Mouse (Mus musculus) testis, postnatal 10 days (tissue): ENCODE results near the gene Golph3l.
"Not testable (repeated sequence)": the region's sequence is repeated elsewhere in the genome, so short reads cannot be mapped to it uniquely, and the experiment has no call there.

ENCODE experiments used
- DNase-seq: peaks from one replicate; pipeline ENCODE4 v3.0.0; 2021; ENCODE audit warnings: low spot score

The Golph3l gene

GRCm38 (mm10) chr3:95588604-95589086 lies at the start of gene Golph3l:
Golph3l (plus strand) TSS chr3:95588934.
- peak; percentile 89 for DNase-seq

- DNase-seq = no peak
Measured at GRCm38 (mm10) chr3:95538936-95539335, 49.8 kb upstream of the Golph3l start.

GRCm38 (mm10) chr3:95539837-95540236 lies 48.9 kb upstream of the Golph3l start:
- DNase-seq = no peak

GRCm38 (mm10) chr3:95541186-95541585 lies 47.5 kb upstream of the Golph3l start:
- DNase-seq = not testable (repeated sequence)

- DNase-seq = no peak
Measured at GRCm38 (mm10) chr3:95542171-95542570, 46.6 kb upstream of the Golph3l start.

GRCm38 (mm10) chr3:95542981-95543380 lies 45.8 kb upstream of the Golph3l start:
- DNase-seq = no peak

- no peak for DNase-seq
Measured at GRCm38 (mm10) chr3:95550176-95550575, 38.6 kb upstream of the Golph3l start.

- DNase-seq = no peak
Measured at GRCm38 (mm10) chr3:95553986-95554385, 34.7 kb upstream of the Golph3l start.

- peak; percentile 50 for DNase-seq
Measured at GRCm38 (mm10) chr3:95559437-95559836, 29.3 kb upstream of the Golph3l start, which contains the start of gene Hormad1. Hormad1 (plus strand) TSS chr3:95559677.

GRCm38 (mm10) chr3:95560738-95561137 lies 28.0 kb upstream of the Golph3l start:
- no peak for DNase-seq

GRCm38 (mm10) chr3:95561826-95562225 lies 26.9 kb upstream of the Golph3l start:
- DNase-seq = no peak

GRCm38 (mm10) chr3:95569585-95569984 lies 19.1 kb upstream of the Golph3l start:
- no peak for DNase-seq

GRCm38 (mm10) chr3:95587754-95588603 lies 755 bp upstream of the Golph3l start:
- DNase-seq = no peak

- DNase-seq = no peak
Measured at GRCm38 (mm10) chr3:95598734-95599133, 10.0 kb downstream of the Golph3l start.

- DNase-seq = no peak
Measured at GRCm38 (mm10) chr3:95601287-95601686, 12.6 kb downstream of the Golph3l start.

- DNase-seq = no peak
Measured at GRCm38 (mm10) chr3:95606096-95606495, 17.4 kb downstream of the Golph3l start.

GRCm38 (mm10) chr3:95609195-95609594 lies 20.5 kb downstream of the Golph3l start:
- DNase-seq = no peak

- no peak for DNase-seq
Measured at GRCm38 (mm10) chr3:95613996-95614395, 25.3 kb downstream of the Golph3l start.

- no peak for DNase-seq
Measured at GRCm38 (mm10) chr3:95618511-95618910, 29.8 kb downstream of the Golph3l start.

- no peak for DNase-seq
Measured at GRCm38 (mm10) chr3:95621241-95621640, 32.5 kb downstream of the Golph3l start.

GRCm38 (mm10) chr3:95622421-95622820 lies 33.7 kb downstream of the Golph3l start:
- DNase-seq = not testable (repeated sequence)

GRCm38 (mm10) chr3:95623551-95623950 lies 34.8 kb downstream of the Golph3l start:
- DNase-seq = peak; percentile 33

GRCm38 (mm10) chr3:95623991-95624515 lies 35.3 kb downstream of the Golph3l start:
- not testable (repeated sequence) for DNase-seq
